Mouse (Mus musculus): Measurements from ENCODE around the gene Eif3f. TPM values are rescaled to one million over a fixed set of nuclear protein-coding genes. Genes with fewer than 3 reads are reported as not detected.
A peak's percentile ranks its signal among the peaks of the same experiment; 100 is the strongest.

The Eif3f gene
- polyA plus RNA-seq, 1 experiment from 2014 or later = 57.5 TPM

DNA sequence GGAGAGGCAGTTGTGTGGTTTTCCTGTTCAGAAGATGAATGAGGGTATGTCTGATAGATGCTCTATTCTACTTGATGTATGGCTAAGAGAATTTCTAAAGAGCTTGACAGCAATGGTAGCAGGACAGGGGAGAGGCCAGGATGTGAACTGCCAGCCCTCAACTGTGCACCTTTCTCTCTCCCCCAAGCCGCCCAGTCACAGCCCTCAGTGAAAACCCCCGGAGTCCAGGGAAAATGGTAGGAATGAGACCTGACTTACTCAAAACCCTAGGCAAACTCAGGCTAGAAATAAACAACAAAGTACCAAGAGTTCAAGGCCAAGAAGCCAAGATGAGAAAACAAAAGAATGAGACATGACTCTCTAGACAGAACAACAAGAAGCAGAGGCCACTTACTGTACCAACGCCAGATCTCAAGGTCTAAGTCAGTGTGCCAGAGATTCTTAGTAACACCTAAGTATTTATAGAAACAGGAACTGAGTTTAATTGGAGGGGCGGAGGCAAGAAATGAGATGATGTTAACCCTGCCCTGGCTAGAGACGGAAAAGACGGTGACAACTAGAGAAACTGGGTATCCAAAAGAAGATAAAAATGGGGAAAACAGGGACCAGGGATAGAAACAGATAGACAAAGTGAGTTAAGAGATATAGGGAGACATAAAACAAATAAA lies 4.4 kb upstream of the Eif3f start, which contains the start of gene Nlrp10:
TSS of gene Nlrp10 (minus strand) at position 453 of the 668 bp plus-strand sequence.
- H3K9me3 ChIP-seq (ENCODE audit: control insufficient read depth) = no peaks in the 10 kb centered on the region
- H3K27me3 ChIP-seq (replicated peaks; ENCODE audit: control insufficient read depth, insufficient read depth, low read length) = no peaks in the 10 kb centered on the region
- TF ChIP-seq CTCF (IDR thresholded peaks at IDR 0.05; ENCODE audit: low read depth) = no peak
- H3K27ac ChIP-seq (ENCODE audit: low read depth, low read length) = no peak within 1 kb of the TSS
- 68% methylated on average over 6 of the region's 6 CpGs for WGBS
- H3K9ac ChIP-seq (ENCODE audit: low read depth, low read length) = no peak within 1 kb of the TSS
- H3K4me2 ChIP-seq (replicated peaks; ENCODE audit: low read depth) = no peak within 1 kb of the TSS
- no peaks in the 10 kb centered on the region for H3K36me3 ChIP-seq (ENCODE audit: control insufficient read depth, insufficient read depth)
- ATAC-seq = no peak
- H3K4me3 ChIP-seq (ENCODE audit: low read depth, low read length) = no peak within 1 kb of the TSS
- H3K4me1 ChIP-seq (replicated peaks; ENCODE audit: control insufficient read depth, insufficient read depth, low read length) = no peaks in the 10 kb centered on the region

GRCm38 (mm10) chr7:108934836-108935235 lies 619 bp downstream of the Eif3f start:
- H3K27ac ChIP-seq (ENCODE audit: low read depth, low read length) = 0 out of 2 replicates have a peak overlapping the region, but pooled peaks have one; percentile 84
- no peaks in the 10 kb centered on the region for H3K27me3 ChIP-seq (replicated peaks; ENCODE audit: control insufficient read depth, insufficient read depth, low read length)
- 4% methylated on average over 8 of the region's 8 CpGs for WGBS
- no peaks in the 10 kb centered on the region for H3K9me3 ChIP-seq (ENCODE audit: control insufficient read depth)
- ATAC-seq = no peak
- peak overlapping the region; percentile 97 for H3K9ac ChIP-seq (ENCODE audit: low read depth, low read length)
- TF ChIP-seq CTCF (IDR thresholded peaks at IDR 0.05; ENCODE audit: low read depth) = no peak
- peaks cover 5% of the 10 kb centered on the region; the same call in 1 of the 2 replicates for H3K4me1 ChIP-seq (replicated peaks; ENCODE audit: control insufficient read depth, insufficient read depth, low read length)
- H3K36me3 ChIP-seq (ENCODE audit: control insufficient read depth, insufficient read depth) = peaks cover 22% of the 10 kb centered on the region
- H3K4me3 ChIP-seq (ENCODE audit: low read depth, low read length) = peak overlapping the region; percentile 97
- H3K4me2 ChIP-seq (replicated peaks; ENCODE audit: low read depth) = peak overlapping the region; percentile 69

DNA sequence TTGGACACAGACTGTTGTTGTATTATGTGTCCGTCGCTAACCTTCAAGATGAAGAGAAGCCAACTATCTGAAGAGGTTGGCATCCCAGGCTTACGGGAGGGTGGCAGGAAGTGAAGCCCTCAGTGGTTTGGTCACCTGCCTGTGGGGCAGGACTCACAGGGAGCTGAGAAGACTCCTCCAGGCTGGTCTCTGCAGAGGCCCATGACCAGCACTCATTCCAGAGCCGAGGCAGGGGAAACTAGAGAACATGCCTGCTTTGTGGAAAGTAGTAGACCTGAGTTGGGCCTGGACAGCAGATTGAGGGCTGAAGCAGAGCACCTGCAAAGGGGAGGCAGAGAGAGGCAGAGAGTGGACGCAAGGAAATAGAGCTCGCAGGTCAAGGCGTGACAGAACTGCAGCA lies 1.2 kb downstream of the Eif3f start:
- Histone ChIP-seq H3K36me3 (ENCODE audit: control insufficient read depth, insufficient read depth) (peaks cover 28% of the 10 kb centered on the region), H3K4me2 (replicated peaks; ENCODE audit: low read depth) (peak overlapping the region; percentile 69), H3K27me3 (replicated peaks; ENCODE audit: control insufficient read depth, insufficient read depth, low read length) (no peaks in the 10 kb centered on the region), H3K4me1 (replicated peaks; ENCODE audit: control insufficient read depth, insufficient read depth, low read length) (peaks cover 5% of the 10 kb centered on the region; the same call in 1 of the 2 replicates), H3K9ac (ENCODE audit: low read depth, low read length) (peak overlapping the region; percentile 97; the same call in 1 of the 2 replicates), H3K9me3 (ENCODE audit: control insufficient read depth) (no peaks in the 10 kb centered on the region), H3K4me3 (ENCODE audit: low read depth, low read length) (peak overlapping the region; percentile 97), H3K27ac (ENCODE audit: low read depth, low read length) (no peak overlapping the region)
- 76% methylated on average over 7 of the region's 7 CpGs for WGBS
- TF ChIP-seq CTCF (IDR thresholded peaks at IDR 0.05; ENCODE audit: low read depth) = no peak
- no peak for ATAC-seq

DNA sequence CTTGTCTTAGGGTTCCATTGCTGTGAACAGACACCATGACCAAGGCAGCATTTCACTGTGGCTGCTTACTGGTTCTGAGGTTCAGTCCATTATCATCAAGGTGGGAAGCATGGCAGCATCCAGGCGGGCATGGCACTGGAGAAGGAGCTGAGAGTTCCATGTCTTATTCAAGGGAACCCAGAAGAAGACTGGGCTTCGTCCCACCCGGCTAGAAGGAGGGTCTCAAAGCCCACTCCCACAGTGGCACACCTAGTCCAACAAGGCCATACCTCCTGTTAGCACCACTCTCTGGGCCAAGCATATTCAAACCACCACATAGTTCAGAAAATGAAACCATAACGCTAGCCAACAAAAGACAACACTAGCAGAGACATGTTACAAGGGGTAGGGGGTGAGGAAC lies 2.4 kb downstream of the Eif3f start:
- 95% methylated on average over 4 of the region's 4 CpGs for WGBS

GRCm38 (mm10) chr7:108941466-108941865 lies 7.2 kb downstream of the Eif3f start:
- TF ChIP-seq CTCF (IDR thresholded peaks at IDR 0.05; ENCODE audit: low read depth) = no peak
- H3K9me3 ChIP-seq (ENCODE audit: control insufficient read depth) = no peaks in the 10 kb centered on the region
- no peak overlapping the region for H3K9ac ChIP-seq (ENCODE audit: low read depth, low read length)
- H3K36me3 ChIP-seq (ENCODE audit: control insufficient read depth, insufficient read depth) = peaks cover 50% of the 10 kb centered on the region
- no peak overlapping the region for H3K4me3 ChIP-seq (ENCODE audit: low read depth, low read length)
- no peaks in the 10 kb centered on the region for H3K4me1 ChIP-seq (replicated peaks; ENCODE audit: control insufficient read depth, insufficient read depth, low read length)
- H3K27ac ChIP-seq (ENCODE audit: low read depth, low read length) = no peak overlapping the region
- H3K27me3 ChIP-seq (replicated peaks; ENCODE audit: control insufficient read depth, insufficient read depth, low read length) = no peaks in the 10 kb centered on the region
- ATAC-seq = no peak
- WGBS = 87% methylated on average over 9 of the region's 9 CpGs
- no peak overlapping the region for H3K4me2 ChIP-seq (replicated peaks; ENCODE audit: low read depth)

More for the DNA sequence above, 2.4 kb downstream of the Eif3f start:
- H3K4me2 ChIP-seq (replicated peaks; ENCODE audit: low read depth) = no peak overlapping the region
- TF ChIP-seq CTCF (IDR thresholded peaks at IDR 0.05; ENCODE audit: low read depth) = no peak
- no peaks in the 10 kb centered on the region for H3K27me3 ChIP-seq (replicated peaks; ENCODE audit: control insufficient read depth, insufficient read depth, low read length)
- H3K4me3 ChIP-seq (ENCODE audit: low read depth, low read length) = no peak overlapping the region
- ATAC-seq = no peak
- no peak overlapping the region for H3K9ac ChIP-seq (ENCODE audit: low read depth, low read length)
- no peaks in the 10 kb centered on the region for H3K9me3 ChIP-seq (ENCODE audit: control insufficient read depth)
- peaks cover 39% of the 10 kb centered on the region for H3K36me3 ChIP-seq (ENCODE audit: control insufficient read depth, insufficient read depth)
- H3K27ac ChIP-seq (ENCODE audit: low read depth, low read length) = no peak overlapping the region
- H3K4me1 ChIP-seq (replicated peaks; ENCODE audit: control insufficient read depth, insufficient read depth, low read length) = peaks cover 5% of the 10 kb centered on the region; the same call in 1 of the 2 replicates

DNA sequence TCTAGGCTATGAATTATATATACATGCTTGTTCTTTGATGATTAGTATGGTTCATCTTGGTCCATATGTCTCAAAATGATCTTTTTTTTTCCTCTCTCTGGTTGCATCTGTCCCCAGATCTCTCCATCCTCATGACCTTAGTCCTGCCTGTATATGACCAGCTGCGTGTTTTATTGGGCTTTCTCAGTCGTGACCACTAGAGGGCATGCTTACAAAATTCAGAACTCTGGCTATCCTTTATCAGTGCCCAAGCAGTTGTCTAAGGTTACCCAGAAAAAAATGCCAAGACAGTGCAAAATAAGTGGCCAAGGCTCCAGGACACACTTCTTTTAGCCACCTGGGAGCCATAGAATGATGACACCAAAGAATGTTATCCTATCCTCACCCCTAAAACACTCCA lies 9.8 kb downstream of the Eif3f start:
- H3K9ac ChIP-seq (ENCODE audit: low read depth, low read length) = no peak overlapping the region
- peaks cover 35% of the 10 kb centered on the region for H3K36me3 ChIP-seq (ENCODE audit: control insufficient read depth, insufficient read depth)
- no peak; the same call in 1 of the 2 replicates for ATAC-seq
- WGBS = 0% methylated on average over 2 of the region's 2 CpGs
- H3K9me3 ChIP-seq (ENCODE audit: control insufficient read depth) = no peaks in the 10 kb centered on the region
- H3K4me1 ChIP-seq (replicated peaks; ENCODE audit: control insufficient read depth, insufficient read depth, low read length) = no peaks in the 10 kb centered on the region
- peak; percentile 79 for TF ChIP-seq CTCF (IDR thresholded peaks at IDR 0.05; ENCODE audit: low read depth)
- H3K27ac ChIP-seq (ENCODE audit: low read depth, low read length) = no peak overlapping the region
- no peak overlapping the region for H3K4me2 ChIP-seq (replicated peaks; ENCODE audit: low read depth)
- H3K27me3 ChIP-seq (replicated peaks; ENCODE audit: control insufficient read depth, insufficient read depth, low read length) = no peaks in the 10 kb centered on the region
- H3K4me3 ChIP-seq (ENCODE audit: low read depth, low read length) = no peak overlapping the region

All from intestine, postnatal 0 days (tissue).